Mouse (Mus musculus) liver, adult 2 months (tissue): ENCODE data around the gene Gm45521.

Source experiments
- CTCF ChIP-seq: fragments of 200-500 bp; IDR thresholded peaks from 2 replicates; pipeline ENCODE4 v1.5.1; 2011; ENCODE audit warnings: low read depth, low read length, control low read depth
- POLR2A ChIP-seq: fragments of 200-500 bp; IDR thresholded peaks from 2 replicates; pipeline ENCODE4 v1.6.1; 2011; ENCODE audit warnings: low read length, control low read depth; ENCODE audit not compliant: insufficient read depth; ENCODE audit errors: extremely low read depth

- TF ChIP-seq CTCF (no peak), POLR2A (no peak)
Measured at GRCm38 (mm10) chr14:7913842-7914241, 43.2 kb upstream of the Gm45521 start.
